Mouse (Mus musculus) telencephalon, adult 2 months (tissue): ENCODE results near the gene Gm8297.
"Not testable (repeated sequence)": the region's sequence is repeated elsewhere in the genome, so short reads cannot be mapped to it uniquely, and the experiment has no call there.

Source experiments
- DNase-seq: peaks from one replicate; pipeline ENCODE4 v3.0.0-alpha.2; 2011; ENCODE audit warnings: low read depth, low spot score

Gm8297 gene

DNA sequence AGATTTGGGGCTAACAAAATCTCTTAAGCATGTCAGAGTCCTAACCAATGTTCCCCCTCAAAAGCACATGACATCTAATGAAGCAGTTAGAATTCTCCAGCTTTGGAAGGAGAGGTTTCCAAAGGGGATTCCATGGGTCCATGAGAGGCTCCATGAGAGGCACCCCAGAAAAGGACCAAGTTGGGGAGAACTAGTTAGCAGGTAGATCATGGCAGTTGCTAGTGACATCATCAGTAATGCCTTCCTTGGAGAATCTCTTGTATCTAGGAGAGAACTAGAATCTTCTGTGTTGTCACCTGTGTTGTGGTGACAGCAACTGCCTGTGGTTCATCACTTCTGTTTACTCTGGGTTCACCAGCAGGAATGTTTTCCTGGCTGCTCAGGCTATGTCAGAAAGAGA is at the start of gene Gm8297:
TSS of gene Gm8297 (plus strand) at position 301 of the 400 bp plus-strand sequence.
- not testable (repeated sequence) for DNase-seq

DNA sequence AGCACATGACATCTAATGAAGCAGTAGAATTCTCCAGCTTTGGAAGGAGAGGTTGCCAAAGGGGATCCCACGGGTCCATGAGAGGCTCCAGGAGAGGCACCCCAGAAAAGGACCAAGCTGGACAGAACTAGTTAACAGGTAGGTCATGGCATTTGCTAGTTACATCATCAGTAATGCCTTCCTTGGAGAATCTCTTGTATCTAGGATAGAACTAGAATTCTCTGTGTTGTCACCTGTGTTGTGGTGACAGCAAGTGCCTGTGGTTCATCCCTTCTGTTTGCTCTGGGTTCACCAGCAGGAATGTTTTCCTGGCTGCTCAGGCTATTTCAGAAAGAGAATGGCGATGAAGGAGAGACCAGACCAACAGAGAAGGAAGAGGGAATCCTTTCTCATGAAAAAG is 31.9 kb downstream of the Gm8297 start, which contains the start of gene Gm3298:
TSS of gene Gm3298 (plus strand) at position 301 of the 400 bp plus-strand sequence.
- not testable (repeated sequence) for DNase-seq
